Mouse (Mus musculus): ENCODE results near the gene Slc39a11.

DNA sequence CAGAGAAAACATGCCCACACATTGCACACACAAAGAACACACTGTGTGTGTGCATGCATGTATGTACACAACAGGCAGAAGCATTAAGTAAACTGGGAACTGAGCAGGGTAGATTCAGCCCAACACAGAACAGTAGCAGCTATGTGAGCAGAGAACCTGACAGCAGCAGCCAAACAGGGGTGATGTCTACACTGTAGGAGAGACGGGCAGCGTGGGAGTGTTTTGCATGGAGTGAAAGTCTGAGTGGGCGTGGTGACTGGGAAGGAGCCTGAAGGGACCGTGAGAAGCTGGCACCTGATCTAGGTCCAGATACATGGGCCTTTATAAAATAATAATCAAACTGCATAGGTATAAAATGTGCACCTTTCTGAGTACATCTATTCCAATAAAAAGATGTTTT is 89.7 kb downstream of the Slc39a11 start:
- TF ChIP-seq CTCF (IDR thresholded peaks at IDR 0.05; ENCODE audit: low read depth) = no peak
- no peak for TF ChIP-seq EP300 (optimal IDR thresholded peaks at IDR 0.05)
